Comparison of ENCODE assay signal across 8 mouse cellular contexts in the genomic region with DNA sequence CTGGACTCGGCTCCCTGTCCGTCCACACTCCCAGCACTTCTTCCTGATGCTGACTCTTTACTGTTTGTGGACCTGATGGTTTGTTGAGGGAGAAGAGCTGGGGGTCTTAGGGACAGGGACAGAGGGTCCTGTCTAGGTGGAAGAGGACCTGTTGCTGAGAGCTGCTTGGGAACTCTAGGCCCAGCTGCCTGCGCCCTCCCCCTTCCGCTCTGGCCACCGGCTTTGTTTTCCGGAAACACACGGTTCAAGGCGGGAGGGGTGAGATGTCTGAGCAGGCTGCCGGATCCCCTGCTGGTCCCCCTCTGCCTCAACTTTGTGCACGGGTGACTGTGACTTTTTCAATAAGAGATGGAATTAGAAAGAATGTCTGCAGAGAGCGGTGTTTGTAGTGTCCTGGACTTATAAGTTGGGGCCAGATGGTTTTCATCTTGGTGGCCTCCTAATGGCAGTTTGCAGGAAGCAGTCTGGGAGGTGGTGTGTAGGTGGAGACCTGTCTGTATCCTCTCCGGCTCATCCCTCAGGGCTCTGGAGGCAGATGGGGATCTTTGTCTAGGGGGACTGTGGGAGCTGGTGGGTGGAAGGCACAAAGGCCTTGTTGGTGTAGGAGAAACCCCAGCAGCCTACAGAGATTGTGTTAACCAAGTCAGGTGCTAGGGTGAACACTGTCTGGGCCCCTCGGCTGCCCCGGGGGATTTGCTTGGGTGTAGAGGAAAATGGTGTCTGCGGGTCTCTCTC. TPM values are rescaled to one million over a fixed set of nuclear protein-coding genes. Genes with fewer than 3 reads are reported as not detected.
DNase-seq lines count a peak whose midpoint lies in the region; ATAC-seq and TF ChIP-seq lines count a peak whose summit lies in the region.

No protein-coding gene starts in this region.

- no peak for TF ChIP-seq CTCF in midbrain, postnatal 0 days (IDR thresholded peaks at IDR 0.05)

- H3K9me3 ChIP-seq in liver, embryonic 11.5 days (ENCODE audit: control insufficient read depth, low read length) = no peaks in the 10 kb centered on the region
- H3K9me3 ChIP-seq in midbrain, postnatal 0 days (ENCODE audit: low read length) = no peaks in the 10 kb centered on the region

- H3K27ac ChIP-seq in liver, embryonic 11.5 days (ENCODE audit: low read depth, low read length) = peak overlapping the region; percentile 91
- H3K27ac ChIP-seq in midbrain, postnatal 0 days (ENCODE audit: low read depth, low read length) = peak overlapping the region; percentile 79

- peak; percentile 51 for DNase-seq in right cerebral cortex, adult 18-20 months
- DNase-seq in right cerebral cortex, postnatal 10 days (ENCODE audit: low spot score in 2 of 2) = no peak
- DNase-seq in cerebellum, adult 9-10 months = peak; percentile 81
- DNase-seq in gastrocnemius, postnatal 14 days = peak; percentile 62
- DNase-seq in induced T-regulatory cell, adult 2 months (ENCODE audit: low read depth) = peak; percentile 83
- peak; percentile 72 for DNase-seq in liver, embryonic 11.5 days (ENCODE audit: low spot score)
- peak; percentile 25 for DNase-seq in midbrain, postnatal 0 days (ENCODE audit: low spot score)
- DNase-seq in thymus, adult 18-20 months = peak; percentile 76 to 83

- peak overlapping the region; percentile 87 for H3K9ac ChIP-seq in liver, embryonic 11.5 days (ENCODE audit: low read depth, low read length)
- H3K9ac ChIP-seq in midbrain, postnatal 0 days (replicated peaks; ENCODE audit: low read length, poor library complexity, severe bottlenecking) = peak overlapping the region; percentile 91

- H3K4me2 ChIP-seq in liver, embryonic 11.5 days = peak overlapping the region; percentile 92
- peak overlapping the region; percentile 96 for H3K4me2 ChIP-seq in midbrain, postnatal 0 days (ENCODE audit: low read depth, low read length, poor library complexity, severe bottlenecking)

- intact Hi-C loops in gastrocnemius, postnatal 14 days (cut with DNase I; ENCODE audit: low total_unique reads) = no loop called here

- WGBS in liver, embryonic 11.5 days = 16% methylated on average over 15 of the region's 15 CpGs
- whole genome bisulfite sequencing in midbrain, postnatal 0 days = 18% methylated on average over 15 of the region's 15 CpGs

- peaks cover 43% of the 10 kb centered on the region for H3K4me1 ChIP-seq in liver, embryonic 11.5 days (replicated peaks; ENCODE audit: control insufficient read depth, insufficient read depth, low read length)
- H3K4me1 ChIP-seq in midbrain, postnatal 0 days (ENCODE audit: insufficient read depth, low read length) = peaks cover 11% of the 10 kb centered on the region

- ATAC-seq in liver, embryonic 11.5 days (replicated peaks; ENCODE audit: low FRiP score) = no peak
- no peak for ATAC-seq in midbrain, postnatal 0 days (ENCODE audit: low FRiP score)

- peak overlapping the region; percentile 90 for H3K4me3 ChIP-seq in liver, embryonic 11.5 days (ENCODE audit: low read depth, low read length)
- peak overlapping the region; percentile 81 for H3K4me3 ChIP-seq in midbrain, postnatal 0 days (ENCODE audit: low read depth, low read length)

- 0 out of 2 replicates have a peak, but pooled peaks cover 2% of the 10 kb centered on the region for H3K36me3 ChIP-seq in liver, embryonic 11.5 days (ENCODE audit: control insufficient read depth, insufficient read depth, low read length)
- no peaks in the 10 kb centered on the region for H3K36me3 ChIP-seq in midbrain, postnatal 0 days (ENCODE audit: insufficient read depth, low read length)

- no peaks in the 10 kb centered on the region for H3K27me3 ChIP-seq in liver, embryonic 11.5 days (replicated peaks; ENCODE audit: control insufficient read depth, insufficient read depth, low read length)
- H3K27me3 ChIP-seq in midbrain, postnatal 0 days (ENCODE audit: insufficient read depth, low read length) = no peaks in the 10 kb centered on the region

RNA-seq across cellular contexts. Expression of a gene that starts 1.0 kb away (rescaled TPM):
- total RNA-seq in gastrocnemius, postnatal 14 days (2021) = 100 to 1,000 TPM in 1 of 2 experiments, 10 to 100 TPM in 1; 94.3 to 105 TPM
- polyA plus RNA-seq in liver, embryonic 11.5 days (2014; fragmentation: Nextera tagmentation; extraction: Ambion mirVana) = 92.3 and 96.1 TPM in 2 replicates
- total RNA-seq in midbrain, postnatal 0 days (2014; rRNA removed) = 124 and 146 TPM in 2 replicates
- 90.5 and 93.3 TPM in 2 replicates for polyA plus RNA-seq in midbrain, postnatal 0 days (2015; fragmentation: Nextera tagmentation; extraction: Ambion mirVana)

RNA-seq across cellular contexts. Expression of a gene that starts 17.8 kb away (rescaled TPM):
- under 1 TPM; 0.18 to 0.27 TPM for total RNA-seq in gastrocnemius, postnatal 14 days (2021)
- 3.6 TPM in 2 replicates for polyA plus RNA-seq in liver, embryonic 11.5 days (2014; fragmentation: Nextera tagmentation; extraction: Ambion mirVana)
- total RNA-seq in midbrain, postnatal 0 days (2014; rRNA removed) = 2.0 and 2.7 TPM in 2 replicates
- 1.7 and 1.8 TPM in 2 replicates for polyA plus RNA-seq in midbrain, postnatal 0 days (2015; fragmentation: Nextera tagmentation; extraction: Ambion mirVana)

RNA-seq across cellular contexts. Expression of a gene that starts 20.9 kb away (rescaled TPM):
- 1 to 10 TPM; 1.2 to 1.5 TPM for total RNA-seq in gastrocnemius, postnatal 14 days (2021)
- polyA plus RNA-seq in liver, embryonic 11.5 days (2014; fragmentation: Nextera tagmentation; extraction: Ambion mirVana) = 9.7 TPM in 2 replicates
- 4.0 and 6.2 TPM in 2 replicates for total RNA-seq in midbrain, postnatal 0 days (2014; rRNA removed)
- 4.6 and 4.9 TPM in 2 replicates for polyA plus RNA-seq in midbrain, postnatal 0 days (2015; fragmentation: Nextera tagmentation; extraction: Ambion mirVana)

RNA-seq across cellular contexts. Expression of a gene that starts 21.0 kb away (rescaled TPM):
- total RNA-seq in gastrocnemius, postnatal 14 days (2021) = 10 to 100 TPM; 18.3 to 22.0 TPM
- 93.9 and 94.3 TPM in 2 replicates for polyA plus RNA-seq in liver, embryonic 11.5 days (2014; fragmentation: Nextera tagmentation; extraction: Ambion mirVana)
- total RNA-seq in midbrain, postnatal 0 days (2014; rRNA removed) = 27.8 and 32.4 TPM in 2 replicates
- polyA plus RNA-seq in midbrain, postnatal 0 days (2015; fragmentation: Nextera tagmentation; extraction: Ambion mirVana) = 73.1 and 76.9 TPM in 2 replicates

RNA-seq across cellular contexts. Expression of a gene that starts 33.2 kb away (rescaled TPM):
- 10 to 100 TPM; 30.1 to 34.4 TPM for total RNA-seq in gastrocnemius, postnatal 14 days (2021)
- polyA plus RNA-seq in liver, embryonic 11.5 days (2014; fragmentation: Nextera tagmentation; extraction: Ambion mirVana) = 38.0 and 38.4 TPM in 2 replicates
- 168 and 215 TPM in 2 replicates for total RNA-seq in midbrain, postnatal 0 days (2014; rRNA removed)
- 71.6 and 80.4 TPM in 2 replicates for polyA plus RNA-seq in midbrain, postnatal 0 days (2015; fragmentation: Nextera tagmentation; extraction: Ambion mirVana)

Comparison
In these comparisons a context has a peak if more than half of its experiments do, and no peak if none do; other contexts are left out.
1. DNase-seq: peak in right cerebral cortex, adult 18-20 months (single experiment), cerebellum, adult 9-10 months (single experiment), gastrocnemius, postnatal 14 days (single experiment), induced T-regulatory cell, adult 2 months (single experiment), liver, embryonic 11.5 days (single experiment), midbrain, postnatal 0 days (single experiment) and thymus, adult 18-20 months (2 of 2); none in right cerebral cortex, postnatal 10 days (0 of 2).